Mouse (Mus musculus): Measurements from ENCODE around the gene Stfa1. TPM values are rescaled to one million over a fixed set of nuclear protein-coding genes. Genes with fewer than 3 reads are reported as not detected.
"Not testable (repeated sequence)": the region's sequence is repeated elsewhere in the genome, so short reads cannot be mapped to it uniquely, and the experiment has no call there.

Gene Stfa1
- not detected for total RNA-seq (2021)
- long read RNA-seq, experiment 1 = 0 reads
- long read RNA-seq, experiment 2 = 0 reads

DNA sequence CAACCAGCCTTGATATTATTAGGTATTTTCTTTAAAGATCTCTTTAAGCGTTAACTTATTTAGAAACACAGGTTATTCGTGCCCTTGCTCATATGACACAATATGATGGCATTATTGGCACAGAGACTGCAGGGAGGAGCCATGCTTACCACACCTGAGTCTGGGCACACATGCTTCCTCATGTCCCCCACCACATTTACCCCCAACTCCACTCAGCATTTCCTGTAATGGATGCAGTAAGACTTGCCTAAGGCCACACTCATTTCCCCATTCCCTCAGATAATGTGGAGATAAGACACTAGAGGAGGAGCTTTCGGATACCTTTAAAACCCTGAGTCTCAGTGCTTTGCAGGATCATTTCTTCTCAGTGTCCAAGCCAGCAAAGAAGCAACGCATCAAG, at the start of gene Stfa1:
Stfa1 (plus strand) TSS at position 156 of the 400 bp plus-strand sequence.
- not testable (repeated sequence) for DNase-seq

GRCm38 (mm10) chr16:36260585-36260984, 16.2 kb upstream of the Stfa1 start:
- DNase-seq = not testable (repeated sequence)

DNA sequence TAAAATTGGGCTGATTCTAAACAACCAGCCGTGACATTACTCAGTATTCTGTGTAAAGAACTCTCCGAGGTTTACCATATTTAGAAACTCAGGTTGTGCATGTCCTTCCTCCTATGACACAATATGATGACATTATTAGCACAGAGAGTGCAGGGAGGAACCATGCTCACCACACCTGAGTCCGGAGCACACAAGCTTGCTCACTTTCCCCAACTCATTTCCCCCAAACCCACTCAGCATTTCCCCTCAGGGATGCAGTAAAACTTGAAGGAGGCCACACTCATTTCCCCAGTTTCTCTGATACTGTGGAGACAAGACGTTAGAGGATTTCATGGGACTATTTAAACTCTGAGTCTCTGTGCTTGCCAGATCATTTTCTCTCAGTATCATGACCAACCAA, 12.4 kb downstream of the Stfa1 start:
- DNase-seq = no peak

DNA sequence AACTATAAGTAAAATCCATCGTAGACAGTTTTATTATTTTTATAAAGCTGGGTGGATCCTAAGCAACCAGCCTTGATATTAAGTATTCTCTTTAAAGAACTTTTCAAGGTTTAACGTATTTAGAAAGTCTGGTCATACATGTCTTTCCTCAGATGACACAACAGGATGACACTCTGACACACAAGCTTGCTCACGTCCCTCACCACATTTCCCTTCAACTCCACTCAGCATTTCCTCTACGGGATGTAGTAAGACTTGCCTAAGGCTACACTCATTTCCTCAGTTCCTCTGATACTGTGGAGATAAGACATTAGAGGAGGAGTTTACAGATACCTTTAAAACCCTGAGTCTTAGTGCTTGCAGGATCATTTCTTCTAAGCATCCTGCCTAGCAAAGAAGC, 30.9 kb downstream of the Stfa1 start:
- DNase-seq = no peak

DNA sequence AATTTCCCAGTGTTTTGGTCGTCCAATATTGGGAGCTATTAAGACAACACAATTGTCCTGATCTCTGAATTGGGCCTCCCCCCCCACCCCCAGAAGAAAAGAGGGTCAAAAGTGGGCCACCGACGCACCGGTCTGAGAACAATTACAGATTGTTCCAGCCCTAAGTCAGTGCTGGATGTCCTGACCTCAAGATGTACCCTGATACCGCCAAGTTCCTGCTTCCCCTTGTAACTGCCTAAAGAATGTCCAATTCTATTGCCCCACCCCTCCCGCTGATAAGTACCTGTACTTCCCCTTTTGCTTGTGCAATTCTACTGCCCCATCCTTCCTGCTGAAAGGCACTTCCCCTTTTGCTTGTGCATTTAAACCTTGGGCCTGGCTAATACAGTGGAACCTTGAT, 39.4 kb downstream of the Stfa1 start:
- not testable (repeated sequence) for DNase-seq

GRCm38 (mm10) chr16:36319286-36319685, 42.5 kb downstream of the Stfa1 start:
- no peak for DNase-seq

GRCm38 (mm10) chr16:36334232-36334631, 57.5 kb downstream of the Stfa1 start, which contains the start of gene BC117090:
BC117090 (minus strand) TSS chr16:36334332.
- DNase-seq = no peak

Other genes with a start within 250 kb of the Stfa1 start
- gene Wdr5b, start 235.8 kb upstream of the Stfa1 start, total RNA-seq (2021) = 1 to 10 TPM; 4.2 TPM
- gene Fam162a, start 205.4 kb upstream of the Stfa1 start, total RNA-seq (2021) = 100 to 1,000 TPM; 140 to 185 TPM
- gene Ccdc58, start 205.3 kb upstream of the Stfa1 start, total RNA-seq (2021) = 10 to 100 TPM; 40.4 to 55.3 TPM
- not detected for gene Csta1, start 145.7 kb upstream of the Stfa1 start, total RNA-seq (2021)
- gene Stfa2l1, start 120.1 kb upstream of the Stfa1 start, total RNA-seq (2021) = not detected
- gene Gm5483, start 92.7 kb upstream of the Stfa1 start, total RNA-seq (2021) = not detected
- not detected for gene Gm5416, start 66.5 kb upstream of the Stfa1 start, total RNA-seq (2021)
- 1 to 10 TPM in 1 of 2 experiments, not detected in 1; 1.6 TPM for gene 2010005H15Rik, start 55.5 kb upstream of the Stfa1 start, total RNA-seq (2021)
- gene BC117090, start 57.4 kb downstream of the Stfa1 start, total RNA-seq (2021) = not detected
- gene BC100530, start 90.8 kb downstream of the Stfa1 start, total RNA-seq (2021) = not detected
- gene Stfa2, start 131.5 kb downstream of the Stfa1 start, total RNA-seq (2021) = not detected
- gene Stfa3, start 178.4 kb downstream of the Stfa1 start, total RNA-seq (2021) = not detected

All from adrenal gland, postnatal 36 days (tissue).